Mouse (Mus musculus): Measurements from ENCODE around the gene Defb25. TPM values are rescaled to one million over a fixed set of nuclear protein-coding genes. Genes with fewer than 3 reads are reported as not detected.

The Defb25 gene
- polyA plus RNA-seq, 1 experiment from 2014 or later: not detected

DNA sequence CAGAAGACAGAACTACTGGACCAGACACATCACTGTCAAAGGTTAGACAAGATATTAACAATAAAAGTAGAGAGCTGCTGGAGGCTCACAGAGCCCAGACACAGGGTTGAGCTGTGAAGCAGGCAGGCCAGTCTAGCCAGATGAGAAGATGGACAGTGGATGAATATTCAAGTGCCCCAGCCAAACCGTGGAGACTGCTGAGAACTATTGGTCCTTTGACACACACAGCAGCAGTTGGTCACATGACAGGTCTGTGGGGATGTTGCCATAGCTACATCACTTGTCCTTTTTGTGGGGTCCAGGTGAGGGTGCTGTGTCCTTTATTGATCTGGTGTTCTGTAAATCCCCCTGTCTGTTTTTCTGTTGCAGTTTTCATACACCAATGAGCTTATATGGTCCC, 2.4 kb upstream of the Defb25 start:
- H3K36me3 ChIP-seq: no peaks in the 10 kb centered on the region
- H3K4me1 ChIP-seq: peaks cover 19% of the 10 kb centered on the region
- H3K4me2 ChIP-seq (replicated peaks): 0 out of 2 replicates have a peak overlapping the region, but pooled peaks have one; percentile 6
- no peak overlapping the region for H3K27ac ChIP-seq (replicated peaks)
- 0 out of 2 replicates have a peak, but pooled peaks have one; percentile 59 for ATAC-seq (ENCODE audit: low FRiP score, low read depth)
- H3K27me3 ChIP-seq: peaks cover 52% of the 10 kb centered on the region
- H3K9me3 ChIP-seq: no peaks in the 10 kb centered on the region
- no peak overlapping the region for H3K4me3 ChIP-seq
- H3K9ac ChIP-seq (replicated peaks): no peak overlapping the region
- 5% methylated on average over 1 of the region's 1 CpGs for WGBS

- H3K4me3 ChIP-seq: no peak overlapping the region
- peaks cover 19% of the 10 kb centered on the region for H3K4me1 ChIP-seq
- no peak for ATAC-seq (ENCODE audit: low FRiP score, low read depth)
- 94% methylated on average over 2 of the region's 2 CpGs for WGBS
- no peak overlapping the region for H3K9ac ChIP-seq (replicated peaks)
- no peak overlapping the region for H3K4me2 ChIP-seq (replicated peaks)
- H3K27ac ChIP-seq (replicated peaks): no peak overlapping the region
- no peaks in the 10 kb centered on the region for H3K9me3 ChIP-seq
- peaks cover 47% of the 10 kb centered on the region for H3K27me3 ChIP-seq
- H3K36me3 ChIP-seq: no peaks in the 10 kb centered on the region
Observed at GRCm38 (mm10) chr2:152624566-152624965, 1.7 kb upstream of the Defb25 start.

DNA sequence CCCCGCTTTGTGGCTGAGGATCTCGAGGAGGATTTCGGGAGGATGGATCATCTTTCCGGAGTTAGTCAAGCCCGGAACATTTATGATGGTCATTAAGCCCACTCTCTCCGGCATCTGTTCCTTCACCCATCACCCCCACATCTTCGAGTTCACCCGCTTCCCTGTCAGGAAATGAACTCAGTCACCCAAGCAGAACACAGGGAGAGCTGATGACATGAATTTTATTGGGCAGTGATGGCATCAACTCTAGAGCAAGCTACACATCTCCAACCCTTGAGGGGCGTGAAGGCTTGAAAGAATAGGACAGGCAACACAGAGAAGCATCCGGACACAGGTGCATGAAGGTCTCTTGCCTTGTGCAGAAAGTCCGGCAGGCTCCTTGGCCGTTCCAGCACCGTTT, 702 bp downstream of the Defb25 start:
- WGBS: 94% methylated on average over 13 of the region's 13 CpGs

DNA sequence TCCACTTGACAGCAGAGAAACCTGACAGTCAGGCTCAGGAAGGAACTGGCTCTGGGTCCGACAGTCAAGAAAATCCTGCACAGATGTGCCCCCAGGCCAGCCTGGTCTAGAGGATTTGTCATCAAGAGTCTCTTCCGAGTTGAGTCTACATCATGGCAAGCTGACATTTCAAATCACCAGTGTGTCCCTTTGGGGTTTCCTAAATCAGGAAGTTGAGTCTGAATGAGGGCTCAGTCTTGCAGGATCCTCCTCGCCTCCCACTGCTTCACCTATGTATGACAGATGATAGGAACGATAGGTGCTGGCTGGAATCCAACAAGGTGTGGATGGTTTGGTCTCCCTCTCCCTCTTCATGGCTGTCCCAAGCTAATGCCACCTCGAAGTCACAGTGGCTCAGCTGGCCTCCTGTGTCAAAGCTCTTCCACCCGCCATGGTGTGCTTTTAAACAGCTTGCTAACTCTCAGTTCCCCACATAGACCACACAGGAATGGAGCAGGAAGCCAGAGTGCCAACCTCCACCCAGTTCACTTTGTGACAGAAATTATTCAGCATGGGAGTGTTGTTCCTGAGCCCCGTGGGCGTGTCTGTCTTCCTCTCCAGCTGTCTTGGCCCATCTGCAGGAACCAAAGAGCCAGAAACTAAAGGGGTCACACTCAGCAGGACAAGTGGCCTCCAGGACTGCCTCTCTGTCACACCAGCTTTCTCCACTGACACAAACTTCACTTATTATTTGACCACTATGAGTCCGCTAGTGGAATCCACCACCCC, 2.3 kb downstream of the Defb25 start:
- no peak overlapping the region for H3K9ac ChIP-seq (replicated peaks)
- H3K9me3 ChIP-seq: no peaks in the 10 kb centered on the region
- peaks cover 7% of the 10 kb centered on the region; the same call in 1 of the 2 replicates for H3K4me1 ChIP-seq
- no peak overlapping the region for H3K4me3 ChIP-seq
- WGBS: 83% methylated on average over 9 of the region's 9 CpGs
- no peak overlapping the region for H3K27ac ChIP-seq (replicated peaks)
- no peak for ATAC-seq (ENCODE audit: low FRiP score, low read depth)
- no peaks in the 10 kb centered on the region for H3K36me3 ChIP-seq
- H3K27me3 ChIP-seq: peaks cover 7% of the 10 kb centered on the region
- no peak overlapping the region for H3K4me2 ChIP-seq (replicated peaks)

More for the DNA sequence above, 702 bp downstream of the Defb25 start:
- ATAC-seq (ENCODE audit: low FRiP score, low read depth): no peak
- no peak overlapping the region for H3K27ac ChIP-seq (replicated peaks)
- H3K4me3 ChIP-seq: no peak overlapping the region
- no peaks in the 10 kb centered on the region for H3K9me3 ChIP-seq
- no peaks in the 10 kb centered on the region for H3K36me3 ChIP-seq
- H3K27me3 ChIP-seq: peaks cover 23% of the 10 kb centered on the region
- H3K9ac ChIP-seq (replicated peaks): no peak overlapping the region
- H3K4me1 ChIP-seq: peaks cover 15% of the 10 kb centered on the region
- no peak overlapping the region for H3K4me2 ChIP-seq (replicated peaks)

DNA sequence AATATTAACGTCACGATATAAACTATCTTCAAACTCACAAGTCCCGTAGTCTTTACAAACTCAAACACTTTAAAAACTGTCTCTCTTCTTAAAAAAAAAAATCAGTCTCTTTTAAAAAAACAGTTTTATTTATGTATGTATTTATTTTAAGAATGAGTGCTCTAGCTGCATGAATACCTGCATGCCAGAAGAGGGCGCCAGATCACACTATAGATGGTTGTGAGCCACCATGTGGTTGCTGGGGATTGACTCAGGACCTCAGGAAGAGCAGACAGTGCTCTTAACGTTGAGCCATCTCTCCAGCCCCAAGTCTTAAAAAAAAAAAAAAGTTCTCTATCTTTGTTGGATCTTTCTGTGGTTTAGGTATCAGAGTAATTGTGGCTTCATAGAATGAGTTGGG, 5.5 kb downstream of the Defb25 start:
- Histone ChIP-seq H3K4me1 (no peaks in the 10 kb centered on the region), H3K4me3 (no peak overlapping the region), H3K4me2 (replicated peaks) (no peak overlapping the region), H3K36me3 (no peaks in the 10 kb centered on the region), H3K9ac (replicated peaks) (no peak overlapping the region), H3K27me3 (no peaks in the 10 kb centered on the region), H3K27ac (replicated peaks) (no peak overlapping the region), H3K9me3 (no peaks in the 10 kb centered on the region)
- WGBS: 57% methylated on average over 5 of the region's 5 CpGs
- no peak for ATAC-seq (ENCODE audit: low FRiP score, low read depth)

GRCm38 (mm10) chr2:152616470-152616869, 6.4 kb downstream of the Defb25 start:
- 84% methylated on average over 6 of the region's 6 CpGs for WGBS
- H3K4me3 ChIP-seq: no peak overlapping the region
- H3K36me3 ChIP-seq: no peaks in the 10 kb centered on the region

DNA sequence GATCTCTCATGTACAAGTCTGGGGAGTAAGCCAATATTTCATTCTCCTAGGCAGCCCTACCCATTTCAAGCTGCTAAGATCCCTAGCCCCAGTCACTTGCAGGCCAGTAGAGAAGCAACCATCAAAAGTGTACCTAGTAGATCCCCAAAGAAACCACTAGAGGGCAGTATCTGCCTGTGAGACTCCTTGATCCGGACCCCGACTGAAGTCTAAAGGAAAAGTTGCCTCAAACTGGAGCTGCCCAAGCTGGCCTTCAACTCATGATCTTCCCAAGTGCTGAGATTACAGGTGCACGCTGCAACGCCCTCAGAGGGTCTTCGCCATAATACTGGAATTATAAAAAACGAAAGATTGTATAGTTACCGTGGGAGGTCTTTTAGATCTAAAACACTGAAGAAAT, 7.3 kb downstream of the Defb25 start:
- Histone ChIP-seq H3K4me3 (no peak overlapping the region), H3K4me2 (replicated peaks) (no peak overlapping the region), H3K27me3 (no peaks in the 10 kb centered on the region), H3K9ac (replicated peaks) (no peak overlapping the region), H3K27ac (replicated peaks) (no peak overlapping the region), H3K4me1 (no peaks in the 10 kb centered on the region), H3K36me3 (no peaks in the 10 kb centered on the region), H3K9me3 (no peaks in the 10 kb centered on the region)
- WGBS: 13% methylated on average over 7 of the region's 7 CpGs
- no peak for ATAC-seq (ENCODE audit: low FRiP score, low read depth)

More at GRCm38 (mm10) chr2:152616470-152616869, 6.4 kb downstream of the Defb25 start:
- Histone ChIP-seq H3K9ac (replicated peaks) (no peak overlapping the region), H3K27ac (replicated peaks) (no peak overlapping the region), H3K4me1 (no peaks in the 10 kb centered on the region), H3K27me3 (no peaks in the 10 kb centered on the region), H3K9me3 (no peaks in the 10 kb centered on the region), H3K4me2 (replicated peaks) (no peak overlapping the region)
- no peak for ATAC-seq (ENCODE audit: low FRiP score, low read depth)

DNA sequence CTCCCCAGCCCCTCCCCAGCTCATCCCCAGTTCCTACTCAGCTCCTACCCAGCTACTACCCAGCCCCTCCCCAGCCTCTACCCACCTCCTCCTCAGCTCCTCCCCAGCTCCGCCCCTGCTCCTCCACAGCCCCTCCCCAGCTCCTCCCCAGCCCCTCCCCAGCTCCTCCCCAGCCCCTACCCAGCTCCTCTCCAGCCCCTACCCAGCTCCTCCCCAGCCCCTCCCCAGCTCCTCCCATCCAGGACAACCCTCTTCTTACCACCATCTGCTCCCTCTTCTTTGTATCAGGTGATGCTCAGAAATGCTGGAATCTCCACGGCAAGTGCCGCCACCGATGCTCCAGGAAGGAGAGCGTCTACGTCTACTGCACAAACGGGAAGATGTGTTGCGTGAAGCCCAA, 10.7 kb downstream of the Defb25 start:
- ATAC-seq (ENCODE audit: low FRiP score, low read depth): no peak
- Histone ChIP-seq H3K4me1 (no peaks in the 10 kb centered on the region), H3K9me3 (no peaks in the 10 kb centered on the region), H3K4me3 (no peak overlapping the region), H3K36me3 (no peaks in the 10 kb centered on the region), H3K9ac (replicated peaks) (no peak overlapping the region), H3K27ac (replicated peaks) (no peak overlapping the region), H3K4me2 (replicated peaks) (no peak overlapping the region), H3K27me3 (no peaks in the 10 kb centered on the region)
- 35% methylated on average over 8 of the region's 8 CpGs for WGBS

DNA sequence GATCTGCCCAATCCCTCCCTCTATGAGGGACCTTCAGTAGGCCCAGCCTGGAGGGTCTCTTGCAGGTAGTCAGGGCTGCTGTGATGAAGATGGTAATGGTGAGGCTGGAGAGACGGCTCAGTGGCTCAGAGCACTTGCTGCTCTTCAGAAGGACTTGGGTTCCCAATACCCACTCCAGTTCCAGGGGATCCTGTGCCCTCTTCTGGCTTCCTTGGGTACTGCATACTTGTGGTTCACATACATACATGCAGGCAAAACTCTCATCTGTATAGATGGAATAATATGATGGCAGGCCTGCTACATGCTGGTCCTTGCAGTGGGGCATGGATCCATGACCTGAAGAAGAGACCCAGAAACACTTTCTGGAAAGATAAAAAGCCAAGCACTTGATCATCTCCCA, 14.1 kb downstream of the Defb25 start:
- Histone ChIP-seq H3K9me3 (no peaks in the 10 kb centered on the region), H3K4me2 (replicated peaks) (no peak overlapping the region), H3K9ac (replicated peaks) (no peak overlapping the region), H3K36me3 (no peaks in the 10 kb centered on the region), H3K4me3 (no peak overlapping the region), H3K27ac (replicated peaks) (no peak overlapping the region), H3K27me3 (no peaks in the 10 kb centered on the region), H3K4me1 (no peaks in the 10 kb centered on the region)
- WGBS: 85% methylated on average over 1 of the region's 1 CpGs
- ATAC-seq (ENCODE audit: low FRiP score, low read depth): no peak

GRCm38 (mm10) chr2:152607746-152608145, 15.1 kb downstream of the Defb25 start:
- no peak overlapping the region for H3K27ac ChIP-seq (replicated peaks)
- no peaks in the 10 kb centered on the region for H3K36me3 ChIP-seq
- H3K4me3 ChIP-seq: no peak overlapping the region
- 76% methylated on average over 6 of the region's 6 CpGs for WGBS
- no peaks in the 10 kb centered on the region for H3K9me3 ChIP-seq
- no peaks in the 10 kb centered on the region for H3K4me1 ChIP-seq
- H3K4me2 ChIP-seq (replicated peaks): no peak overlapping the region
- no peak overlapping the region for H3K9ac ChIP-seq (replicated peaks)
- no peak for ATAC-seq (ENCODE audit: low FRiP score, low read depth)
- H3K27me3 ChIP-seq: no peaks in the 10 kb centered on the region

GRCm38 (mm10) chr2:152604057-152604456, 18.8 kb downstream of the Defb25 start, which contains the start of gene Defb36:
Defb36 (plus strand) TSS chr2:152604327.
- Histone ChIP-seq H3K4me2 (replicated peaks) (no peak within 1 kb of the TSS), H3K36me3 (no peaks in the 10 kb centered on the region), H3K9ac (replicated peaks) (no peak within 1 kb of the TSS), H3K27ac (replicated peaks) (no peak within 1 kb of the TSS), H3K4me3 (no peak within 1 kb of the TSS), H3K9me3 (no peaks in the 10 kb centered on the region), H3K27me3 (no peaks in the 10 kb centered on the region), H3K4me1 (no peaks in the 10 kb centered on the region)
- WGBS: 86% methylated on average over 15 of the region's 15 CpGs
- no peak for ATAC-seq (ENCODE audit: low FRiP score, low read depth)

- Histone ChIP-seq H3K9me3 (no peaks in the 10 kb centered on the region), H3K27ac (replicated peaks) (no peak overlapping the region), H3K9ac (replicated peaks) (no peak overlapping the region), H3K4me2 (replicated peaks) (no peak overlapping the region), H3K36me3 (no peaks in the 10 kb centered on the region), H3K27me3 (no peaks in the 10 kb centered on the region), H3K4me1 (no peaks in the 10 kb centered on the region), H3K4me3 (no peak overlapping the region)
- WGBS: 75% methylated on average over 4 of the region's 4 CpGs
- no peak for ATAC-seq (ENCODE audit: low FRiP score, low read depth)
Observed at GRCm38 (mm10) chr2:152601275-152601960, 21.4 kb downstream of the Defb25 start.
